Mouse (Mus musculus): ENCODE data around the gene Prcd. TPM values are rescaled to one million over a fixed set of nuclear protein-coding genes. Genes with fewer than 3 reads are reported as not detected.
A peak's percentile ranks its signal among the peaks of the same experiment; 100 is the strongest.

The Prcd gene
- polyA plus RNA-seq, 1 experiment from 2014 or later, result 3.2 TPM

DNA sequence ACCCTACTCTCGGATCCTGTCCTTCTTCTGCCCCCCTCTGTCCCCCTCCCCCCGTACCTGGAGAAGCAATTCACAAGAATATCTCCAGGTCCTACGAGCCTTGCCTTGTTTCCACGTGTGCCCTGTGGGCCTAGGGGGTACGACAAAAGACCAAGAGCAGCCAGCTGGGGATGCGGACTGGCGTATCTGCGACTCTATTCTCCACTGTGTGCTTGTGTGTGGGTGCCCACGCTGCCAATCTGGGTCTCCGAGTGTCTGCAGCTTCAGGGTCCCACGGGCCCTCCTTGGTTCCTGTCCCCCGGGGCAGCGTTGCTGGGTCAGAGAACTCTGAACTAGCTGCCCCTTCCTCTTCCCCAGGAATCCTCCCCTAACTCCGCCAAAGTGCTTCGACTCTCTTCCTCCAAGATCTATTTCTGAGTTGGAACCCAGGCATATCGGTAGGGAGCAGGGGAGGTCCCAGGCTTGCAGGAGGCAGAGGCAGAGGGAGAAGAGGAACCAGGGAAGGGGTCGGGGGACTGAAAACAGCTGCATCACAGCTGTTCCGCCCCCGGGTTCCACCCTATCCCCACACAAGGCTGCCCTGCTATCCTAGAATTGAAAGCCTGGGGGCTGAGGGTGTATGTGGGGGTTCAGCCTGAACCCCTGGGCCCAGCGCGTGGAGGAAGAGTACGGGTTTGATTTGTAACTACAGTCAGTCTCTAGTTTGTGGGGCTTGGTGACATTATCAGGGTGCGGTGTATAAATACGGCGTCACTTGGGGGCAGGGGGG, 820 bp upstream of the Prcd start:
- Histone ChIP-seq H3K4me1 (peaks cover 42% of the 10 kb centered on the region), H3K27me3 (peaks cover 34% of the 10 kb centered on the region), H3K9me3 (no peaks in the 10 kb centered on the region), H3K4me2 (peak overlapping the region; percentile 97), H3K36me3 (no peaks in the 10 kb centered on the region), H3K4me3 (peak overlapping the region; percentile 52), H3K27ac (0 out of 2 replicates have a peak overlapping the region, but pooled peaks have one; percentile 4), H3K9ac (no peak overlapping the region)
- 63% methylated on average over 25 of the region's 25 CpGs for WGBS
- no peak for ATAC-seq (ENCODE audit: borderline replicate concordance, extremely low read depth, low FRiP score, low TSS enrichment)

- H3K4me1 ChIP-seq, result peaks cover 40% of the 10 kb centered on the region
- WGBS, result under 1% methylated on average over 47 of the region's 47 CpGs
- no peaks in the 10 kb centered on the region for H3K9me3 ChIP-seq
- H3K36me3 ChIP-seq, result no peaks in the 10 kb centered on the region
- ATAC-seq (ENCODE audit: borderline replicate concordance, extremely low read depth, low FRiP score, low TSS enrichment), result no peak
- peak overlapping the region; percentile 52 for H3K4me3 ChIP-seq
- H3K9ac ChIP-seq, result peak overlapping the region; percentile 57
- H3K27me3 ChIP-seq, result peaks cover 34% of the 10 kb centered on the region
- no peak overlapping the region for H3K27ac ChIP-seq
- H3K4me2 ChIP-seq, result peak overlapping the region; percentile 97
Observed at GRCm38 (mm10) chr11:116653709-116654221, 431 bp downstream of the Prcd start.

DNA sequence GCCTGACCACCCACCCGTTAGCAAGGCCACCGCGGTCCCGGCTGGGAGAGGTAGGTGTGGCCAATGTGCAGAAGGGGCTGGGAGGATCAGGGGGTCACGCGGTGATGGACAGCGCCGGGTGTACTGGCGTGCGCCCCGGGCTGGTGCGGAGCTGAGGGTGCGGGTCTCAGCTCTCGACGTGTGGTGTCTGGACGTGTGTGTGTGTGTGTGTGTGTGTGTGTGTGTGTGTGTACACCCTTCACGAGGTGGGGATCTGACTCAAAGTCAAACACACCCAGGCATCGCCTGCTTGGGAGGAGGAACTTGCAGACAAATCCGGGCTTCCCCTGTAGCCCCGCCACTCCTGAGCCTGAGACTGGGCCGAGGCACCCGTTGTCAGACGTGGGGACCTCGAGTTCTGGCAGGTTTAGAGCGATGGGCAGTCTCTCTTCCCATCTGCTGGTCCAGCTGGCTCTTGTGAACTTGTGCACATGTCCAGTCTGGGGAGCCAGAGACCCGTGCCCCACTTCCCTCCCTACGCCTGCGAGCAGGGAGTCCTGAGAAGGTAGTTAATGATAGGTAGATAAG, 1.0 kb downstream of the Prcd start, which contains the start of gene Cygb:
Gene Cygb (minus strand): TSS at position 59 of the 567 bp plus-strand sequence.
- Histone ChIP-seq H3K36me3 (no peaks in the 10 kb centered on the region), H3K4me3 (peak within 1 kb of the TSS; percentile 52), H3K9ac (peak within 1 kb of the TSS; percentile 57), H3K9me3 (no peaks in the 10 kb centered on the region), H3K27me3 (peaks cover 34% of the 10 kb centered on the region), H3K4me1 (peaks cover 38% of the 10 kb centered on the region), H3K27ac (no peak within 1 kb of the TSS), H3K4me2 (peak within 1 kb of the TSS; percentile 97)
- no peak for ATAC-seq (ENCODE audit: borderline replicate concordance, extremely low read depth, low FRiP score, low TSS enrichment)
- WGBS, result 6% methylated on average over 27 of the region's 28 CpGs

- Histone ChIP-seq H3K4me1 (peaks cover 51% of the 10 kb centered on the region), H3K36me3 (no peaks in the 10 kb centered on the region), H3K27ac (peak overlapping the region; percentile 83), H3K9ac (no peak overlapping the region), H3K27me3 (peaks cover 42% of the 10 kb centered on the region), H3K4me3 (no peak overlapping the region), H3K4me2 (peak overlapping the region; percentile 53), H3K9me3 (no peaks in the 10 kb centered on the region)
- 51% methylated on average over 16 of the region's 16 CpGs for WGBS
- ATAC-seq (ENCODE audit: borderline replicate concordance, extremely low read depth, low FRiP score, low TSS enrichment), result no peak
Observed at GRCm38 (mm10) chr11:116656348-116657191, 3.2 kb downstream of the Prcd start.

DNA sequence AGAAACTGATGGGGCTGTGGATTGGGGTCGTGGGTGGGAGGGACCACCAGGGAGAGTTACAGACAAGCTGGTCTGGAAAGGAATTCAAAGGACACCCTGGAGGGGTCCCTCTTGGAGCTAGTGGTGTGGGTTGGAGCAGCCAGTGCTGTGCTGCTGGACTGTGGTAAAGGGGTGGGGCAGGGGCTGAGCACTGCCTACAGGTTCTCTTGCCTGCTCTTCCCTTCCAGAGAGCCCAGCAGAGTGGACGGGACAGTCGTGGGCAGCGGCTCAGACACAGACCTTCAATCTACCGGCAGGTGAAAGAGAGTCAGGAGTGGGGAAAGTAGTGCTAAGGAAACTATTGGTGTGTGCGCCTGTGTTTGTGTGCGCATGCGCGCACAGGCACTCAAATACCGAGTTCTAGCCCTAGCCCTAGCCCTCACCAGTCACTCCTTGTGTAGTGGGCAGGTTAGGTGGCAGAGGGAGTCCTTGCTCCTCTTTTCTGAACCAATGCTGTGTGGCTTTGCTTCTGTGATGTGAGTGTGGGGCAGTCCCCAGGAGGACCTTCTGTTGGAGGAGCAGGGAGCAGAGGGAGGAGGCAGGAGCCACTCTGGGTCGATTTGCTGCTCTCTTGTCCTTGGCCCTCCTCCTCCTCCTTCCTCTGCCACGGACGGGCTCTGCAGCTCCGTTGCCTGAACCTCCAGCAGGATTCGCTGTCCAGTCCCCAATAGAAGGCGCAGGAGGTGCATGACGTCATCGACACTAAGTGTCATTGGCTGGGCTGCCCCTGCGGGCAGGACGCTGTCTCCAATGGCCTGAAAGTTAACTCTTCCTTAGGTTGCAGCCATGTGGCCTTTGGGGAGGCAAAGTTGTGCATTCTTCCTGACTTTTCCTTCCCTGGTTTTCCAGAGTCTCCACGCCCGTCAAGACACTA, 4.2 kb downstream of the Prcd start:
- Histone ChIP-seq H3K36me3 (no peaks in the 10 kb centered on the region), H3K27ac (peak overlapping the region; percentile 83), H3K9me3 (no peaks in the 10 kb centered on the region), H3K4me3 (peak overlapping the region; percentile 24), H3K4me1 (peaks cover 61% of the 10 kb centered on the region), H3K9ac (0 out of 2 replicates have a peak overlapping the region, but pooled peaks have one; percentile 2), H3K4me2 (peak overlapping the region; percentile 53), H3K27me3 (peaks cover 39% of the 10 kb centered on the region)
- peak; percentile 90 for ATAC-seq (ENCODE audit: borderline replicate concordance, extremely low read depth, low FRiP score, low TSS enrichment)
- WGBS, result 12% methylated on average over 22 of the region's 22 CpGs

GRCm38 (mm10) chr11:116658238-116658637, 4.9 kb downstream of the Prcd start:
- WGBS, result 53% methylated on average over 10 of the region's 10 CpGs
- Histone ChIP-seq H3K36me3 (no peaks in the 10 kb centered on the region), H3K27ac (peak overlapping the region; percentile 83), H3K4me1 (peaks cover 61% of the 10 kb centered on the region), H3K4me2 (peak overlapping the region; percentile 53; the same call in 1 of the 2 replicates), H3K9me3 (no peaks in the 10 kb centered on the region), H3K4me3 (no peak overlapping the region), H3K27me3 (peaks cover 39% of the 10 kb centered on the region), H3K9ac (0 out of 2 replicates have a peak overlapping the region, but pooled peaks have one; percentile 4)
- ATAC-seq (ENCODE audit: borderline replicate concordance, extremely low read depth, low FRiP score, low TSS enrichment), result peak; percentile 24; the same call in 1 of the 2 replicates

- H3K4me1 ChIP-seq, result peaks cover 61% of the 10 kb centered on the region
- no peak overlapping the region for H3K9ac ChIP-seq
- H3K4me3 ChIP-seq, result no peak overlapping the region
- no peak for ATAC-seq (ENCODE audit: borderline replicate concordance, extremely low read depth, low FRiP score, low TSS enrichment)
- no peaks in the 10 kb centered on the region for H3K36me3 ChIP-seq
- H3K9me3 ChIP-seq, result no peaks in the 10 kb centered on the region
- WGBS, result 73% methylated on average over 15 of the region's 15 CpGs
- no peak overlapping the region for H3K27ac ChIP-seq
- peaks cover 34% of the 10 kb centered on the region for H3K27me3 ChIP-seq
- H3K4me2 ChIP-seq, result no peak overlapping the region
Observed at GRCm38 (mm10) chr11:116659027-116659621, 5.8 kb downstream of the Prcd start.

DNA sequence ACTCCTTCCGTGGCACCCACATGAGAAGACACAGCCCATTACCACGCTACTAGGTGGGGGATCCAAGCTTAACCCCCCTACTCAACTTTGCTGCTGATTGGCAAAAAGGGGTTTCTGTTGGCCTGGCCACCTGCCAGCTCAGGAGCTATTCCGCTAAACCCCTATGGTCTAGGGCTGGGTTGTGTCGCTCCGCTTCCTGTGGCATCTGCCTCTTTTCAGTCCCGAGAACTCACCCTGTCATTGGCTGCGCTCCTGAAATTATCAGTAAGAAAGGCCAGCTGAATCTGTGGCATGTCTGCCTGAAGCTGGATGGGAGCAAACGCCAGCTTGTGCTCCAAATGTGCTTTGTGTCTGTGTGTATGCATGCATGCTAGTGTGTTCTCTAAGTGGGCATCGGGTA, 6.8 kb downstream of the Prcd start:
- Histone ChIP-seq H3K27me3 (peaks cover 25% of the 10 kb centered on the region), H3K4me1 (peaks cover 60% of the 10 kb centered on the region), H3K9ac (no peak overlapping the region), H3K4me3 (no peak overlapping the region), H3K4me2 (no peak overlapping the region), H3K36me3 (no peaks in the 10 kb centered on the region), H3K27ac (no peak overlapping the region), H3K9me3 (no peaks in the 10 kb centered on the region)
- no peak for ATAC-seq (ENCODE audit: borderline replicate concordance, extremely low read depth, low FRiP score, low TSS enrichment)
- 63% methylated on average over 9 of the region's 9 CpGs for WGBS

- no peak for ATAC-seq (ENCODE audit: borderline replicate concordance, extremely low read depth, low FRiP score, low TSS enrichment)
- H3K27me3 ChIP-seq, result peaks cover 25% of the 10 kb centered on the region
- H3K9ac ChIP-seq, result no peak overlapping the region
- peaks cover 60% of the 10 kb centered on the region for H3K4me1 ChIP-seq
- no peaks in the 10 kb centered on the region for H3K36me3 ChIP-seq
- H3K9me3 ChIP-seq, result no peaks in the 10 kb centered on the region
- no peak overlapping the region for H3K27ac ChIP-seq
- no peak overlapping the region for H3K4me3 ChIP-seq
- no peak overlapping the region for H3K4me2 ChIP-seq
- WGBS, result 26% methylated on average over 13 of the region's 13 CpGs
Observed at GRCm38 (mm10) chr11:116661291-116661947, 8.1 kb downstream of the Prcd start.

- no peak overlapping the region for H3K4me2 ChIP-seq
Observed at GRCm38 (mm10) chr11:116661948-116662377, 8.6 kb downstream of the Prcd start.

More at GRCm38 (mm10) chr11:116661948-116662377, 8.6 kb downstream of the Prcd start:
- Histone ChIP-seq H3K27ac (no peak overlapping the region), H3K9me3 (no peaks in the 10 kb centered on the region), H3K4me3 (no peak overlapping the region), H3K27me3 (peaks cover 25% of the 10 kb centered on the region), H3K36me3 (no peaks in the 10 kb centered on the region), H3K9ac (no peak overlapping the region), H3K4me1 (peaks cover 60% of the 10 kb centered on the region)
- ATAC-seq (ENCODE audit: borderline replicate concordance, extremely low read depth, low FRiP score, low TSS enrichment), result no peak
- 43% methylated on average over 8 of the region's 8 CpGs for WGBS

Measured in lung, embryonic 15.5 days (tissue).